Mouse (Mus musculus) liver, adult 2 months (tissue): Measurements from ENCODE around the gene Gm10300. TPM values are rescaled to one million over a fixed set of nuclear protein-coding genes. Genes with fewer than 3 reads are reported as not detected.

Experiments
- DNase-seq: peaks from one replicate; pipeline ENCODE4 v3.0.0-alpha.2; 2011; ENCODE audit warnings: low read depth, low spot score; ENCODE audit errors: extremely low read depth
- H3K27ac ChIP-seq: fragments of 200-500 bp; replicated peaks from 2 replicates; pipeline ENCODE4 v1.5.1; 2012; ENCODE audit warnings: low read depth, mild to moderate bottlenecking, control low read depth, inconsistent platforms, low read length; ENCODE audit not compliant: insufficient read depth
- H3K27me3 ChIP-seq: fragments of 200-500 bp; 2 replicates; pipeline ENCODE4 v1.6.1; 2012; ENCODE audit warnings: mild to moderate bottlenecking, moderate library complexity, low read length, inconsistent platforms; ENCODE audit not compliant: control insufficient read depth, insufficient read depth
- H3K36me3 ChIP-seq: fragments of 200-500 bp; 2 replicates; pipeline ENCODE4 v1.6.1; 2012; ENCODE audit warnings: low read length, inconsistent platforms; ENCODE audit not compliant: control insufficient read depth, insufficient read depth
- H3K4me1 ChIP-seq: fragments of 200-500 bp; 2 replicates; pipeline ENCODE4 v1.6.1; 2011; ENCODE audit warnings: low read length; ENCODE audit not compliant: control insufficient read depth, insufficient read depth
- H3K4me3 ChIP-seq: fragments of 200-500 bp; 2 replicates; pipeline ENCODE4 v1.5.1; 2011; ENCODE audit warnings: low read depth, mild to moderate bottlenecking, control low read depth, low read length, moderate library complexity; ENCODE audit not compliant: insufficient read depth
- H3K79me2 ChIP-seq: fragments of 200-500 bp; 2 replicates; pipeline ENCODE4 v1.6.1; 2012; ENCODE audit warnings: inconsistent platforms, mild to moderate bottlenecking, low read length, moderate library complexity; ENCODE audit not compliant: control insufficient read depth, insufficient read depth
- H3K9ac ChIP-seq: fragments of 200-500 bp; 2 replicates; pipeline ENCODE4 v1.6.1; 2012; ENCODE audit warnings: low read depth, mild to moderate bottlenecking, control low read depth, inconsistent platforms, low read length
- CTCF ChIP-seq: fragments of 200-500 bp; IDR thresholded peaks from 2 replicates; pipeline ENCODE4 v1.5.1; 2011; ENCODE audit warnings: low read depth, low read length, control low read depth
- POLR2A ChIP-seq: fragments of 200-500 bp; IDR thresholded peaks from 2 replicates; pipeline ENCODE4 v1.6.1; 2011; ENCODE audit warnings: low read length, control low read depth; ENCODE audit not compliant: insufficient read depth; ENCODE audit errors: extremely low read depth
- WGBS: fragments of 180-500 bp; shearing (Covaris S2); methylation state at CpG from one replicate; pipeline ENCODE4 v1.1.7; 2018; 5-methylcytosine and 5-hydroxymethylcytosine counted together
- polyA plus RNA-seq: library from polyadenylated mRNA; depleted of rRNA; stranded (reverse); fragments of >200 nt; gene quantifications from 2 replicates; pipeline ENCODE4 v1.2.3, GENCODE M21; 2012; rRNA removed
- total RNA-seq: library from RNA; depleted of rRNA; stranded (reverse); fragments of >200 nt; gene quantifications from 2 replicates; pipeline ENCODE4 v1.2.3, GENCODE M21; 2014; rRNA removed

Gm10300 gene
- total and polyA plus RNA-seq, 2 experiments, result 0.09 to 0.13 TPM

DNA sequence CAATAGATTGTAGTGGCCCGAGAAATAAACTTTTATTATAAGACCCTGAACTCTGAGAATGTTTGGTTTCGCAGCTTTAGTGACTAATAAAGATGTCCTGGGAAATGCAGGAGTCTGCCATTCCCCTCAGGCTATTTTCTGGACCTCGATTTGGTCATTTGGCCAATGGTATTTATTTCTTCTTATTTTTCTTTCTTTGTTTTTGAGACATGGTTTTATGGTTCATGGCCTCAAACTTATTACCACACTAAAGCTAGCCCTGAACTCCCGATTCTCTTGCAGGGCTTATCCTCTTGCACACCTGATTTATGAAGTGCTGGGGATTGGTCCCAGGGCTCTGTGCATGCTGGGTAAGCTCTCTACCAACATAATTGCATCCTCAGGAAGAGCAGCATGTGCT is 41.8 kb downstream of the Gm10300 start:
- Histone ChIP-seq H3K27ac (no peak overlapping the region), H3K79me2 (no peaks in the 10 kb centered on the region), H3K4me3 (no peak overlapping the region), H3K4me1 (no peaks in the 10 kb centered on the region), H3K36me3 (no peaks in the 10 kb centered on the region), H3K9ac (no peak overlapping the region), H3K27me3 (peaks cover 5% of the 10 kb centered on the region; the same call in 1 of the 2 replicates)
- 84% methylated on average over 4 of the region's 4 CpGs for WGBS
- DNase-seq, result no peak
- TF ChIP-seq CTCF, result no peak
- no peak for TF ChIP-seq POLR2A

DNA sequence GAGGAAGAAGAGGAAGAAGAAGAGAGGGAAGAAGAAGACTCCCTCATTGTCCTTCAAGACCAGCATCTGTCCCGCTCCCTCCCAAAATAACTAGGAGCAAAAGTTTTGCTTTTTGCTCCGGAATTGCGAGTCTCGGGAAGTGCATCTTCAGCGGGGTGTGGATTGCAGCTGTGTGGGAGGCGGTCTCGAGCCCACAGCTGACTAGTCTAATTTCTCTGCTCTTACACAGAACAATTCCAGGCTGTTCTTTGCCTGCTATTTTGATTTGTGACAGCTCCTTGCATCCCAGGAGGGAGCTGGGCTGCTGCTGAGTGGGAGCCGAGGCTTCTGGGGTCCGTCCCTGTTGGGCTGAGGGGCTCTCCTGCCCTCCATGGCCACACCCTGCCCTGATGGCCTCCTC is 45.1 kb downstream of the Gm10300 start:
- Histone ChIP-seq H3K27me3 (no peaks in the 10 kb centered on the region), H3K4me3 (no peak overlapping the region), H3K4me1 (no peaks in the 10 kb centered on the region), H3K79me2 (no peaks in the 10 kb centered on the region), H3K36me3 (no peaks in the 10 kb centered on the region), H3K9ac (no peak overlapping the region), H3K27ac (no peak overlapping the region)
- no peak for DNase-seq
- TF ChIP-seq POLR2A (no peak), CTCF (no peak)
- 69% methylated on average over 9 of the region's 9 CpGs for WGBS

DNA sequence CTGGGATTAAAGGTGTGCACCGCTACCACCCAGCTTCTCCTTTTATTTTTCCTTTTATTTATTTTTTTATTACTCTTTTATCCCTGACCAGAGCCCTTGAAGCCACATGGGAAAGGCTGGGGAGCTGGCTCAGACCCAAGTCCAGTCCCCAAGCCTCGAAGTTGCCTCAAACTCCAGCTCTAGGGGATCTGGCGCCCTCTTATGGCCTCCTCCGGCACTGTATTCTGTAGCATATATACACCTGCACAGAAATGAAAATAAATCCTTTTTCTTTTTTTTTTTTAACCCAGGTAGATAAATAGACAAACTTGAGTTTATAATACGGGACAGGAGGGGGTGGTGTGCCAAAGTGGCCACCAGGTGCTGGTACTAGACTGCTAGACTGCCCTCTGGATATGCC is 47.2 kb downstream of the Gm10300 start:
- no peak overlapping the region for H3K27ac ChIP-seq
- H3K36me3 ChIP-seq, result no peaks in the 10 kb centered on the region
- no peaks in the 10 kb centered on the region for H3K27me3 ChIP-seq
- TF ChIP-seq POLR2A, result no peak
- peak; percentile 38; the same call in 1 of the 2 replicates for TF ChIP-seq CTCF
- DNase-seq, result no peak
- H3K4me1 ChIP-seq, result no peaks in the 10 kb centered on the region
- no peak overlapping the region for H3K4me3 ChIP-seq
- no peaks in the 10 kb centered on the region for H3K79me2 ChIP-seq
- H3K9ac ChIP-seq, result no peak overlapping the region
- WGBS, result 80% methylated on average over 5 of the region's 5 CpGs

DNA sequence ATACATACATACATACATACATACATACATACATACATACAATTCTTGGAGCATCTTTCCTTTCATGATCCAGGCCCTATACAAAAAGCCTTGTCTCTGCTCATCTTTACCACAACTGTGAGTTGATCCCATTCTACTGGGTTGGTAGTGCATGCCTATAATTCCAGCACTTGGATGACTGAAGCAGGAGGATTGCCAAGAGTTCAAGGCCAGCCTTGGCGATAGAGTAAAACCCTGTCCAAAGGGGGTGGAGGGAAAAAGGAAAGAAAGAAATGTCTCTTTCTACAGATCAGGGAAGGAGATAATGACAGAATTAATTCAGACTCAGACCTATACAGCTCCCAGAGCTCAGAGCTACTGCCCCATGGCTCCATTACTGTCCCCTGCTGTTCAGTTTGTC is 48.7 kb downstream of the Gm10300 start:
- H3K79me2 ChIP-seq, result no peaks in the 10 kb centered on the region
- H3K4me1 ChIP-seq, result no peaks in the 10 kb centered on the region
- TF ChIP-seq CTCF (no peak), POLR2A (no peak)
- H3K27ac ChIP-seq, result no peak overlapping the region
- no peaks in the 10 kb centered on the region for H3K36me3 ChIP-seq
- no peaks in the 10 kb centered on the region for H3K27me3 ChIP-seq
- WGBS, result 24% methylated on average over 1 of the region's 1 CpGs
- H3K9ac ChIP-seq, result no peak overlapping the region
- no peak overlapping the region for H3K4me3 ChIP-seq
- no peak for DNase-seq

Other genes starting within 250 kb of the Gm10300 start
- gene Ptpru, start 236.4 kb upstream of the Gm10300 start, total RNA-seq, result 0.09 and 0.40 TPM in 2 replicates
- 0.27 and 0.40 TPM in 2 replicates for gene Ptpru, start 236.4 kb upstream of the Gm10300 start, polyA plus RNA-seq
- 34.8 and 40.5 TPM in 2 replicates for gene Mecr, start 231.2 kb upstream of the Gm10300 start, total RNA-seq
- gene Mecr, start 231.2 kb upstream of the Gm10300 start, polyA plus RNA-seq, result 35.7 and 39.4 TPM in 2 replicates
- 14.8 and 15.9 TPM in 2 replicates for gene Srsf4, start 201.1 kb upstream of the Gm10300 start, total RNA-seq
- 17.2 and 19.0 TPM in 2 replicates for gene Srsf4, start 201.1 kb upstream of the Gm10300 start, polyA plus RNA-seq
- 1.7 and 2.4 TPM in 2 replicates for gene Tmem200b, start 152.9 kb upstream of the Gm10300 start, total RNA-seq
- 5.7 and 9.0 TPM in 2 replicates for gene Tmem200b, start 152.9 kb upstream of the Gm10300 start, polyA plus RNA-seq
- gene Epb41, start 624 bp downstream of the Gm10300 start, total RNA-seq, result 46.8 and 48.0 TPM in 2 replicates
- gene Epb41, start 624 bp downstream of the Gm10300 start, polyA plus RNA-seq, result 29.6 and 40.7 TPM in 2 replicates
- gene Oprd1, start 69.8 kb downstream of the Gm10300 start, total RNA-seq, result not detected in 2 replicates
- gene Oprd1, start 69.8 kb downstream of the Gm10300 start, polyA plus RNA-seq, result 0.02 TPM in 1 of 2 replicates, not detected in the other
- 11.2 and 13.5 TPM in 2 replicates for gene Ythdf2, start 137.6 kb downstream of the Gm10300 start, total RNA-seq
- 10.5 and 13.1 TPM in 2 replicates for gene Ythdf2, start 137.6 kb downstream of the Gm10300 start, polyA plus RNA-seq
- 3.3 and 5.4 TPM in 2 replicates for gene Gmeb1, start 186.9 kb downstream of the Gm10300 start, total RNA-seq
- 4.0 and 6.0 TPM in 2 replicates for gene Gmeb1, start 186.9 kb downstream of the Gm10300 start, polyA plus RNA-seq
- gene Taf12, start 199.7 kb downstream of the Gm10300 start, total RNA-seq, result 5.7 and 7.5 TPM in 2 replicates
- 5.0 and 5.1 TPM in 2 replicates for gene Taf12, start 199.7 kb downstream of the Gm10300 start, polyA plus RNA-seq
- 0.40 TPM in 1 of 2 replicates, not detected in the other for gene Rab42, start 228.7 kb downstream of the Gm10300 start, total RNA-seq
- not detected in 2 replicates for gene Rab42, start 228.7 kb downstream of the Gm10300 start, polyA plus RNA-seq